Mouse (Mus musculus) limb, embryonic 14.5 days (tissue): Measurements from ENCODE around the gene Prlr. TPM values are rescaled to one million over a fixed set of nuclear protein-coding genes. Genes with fewer than 3 reads are reported as not detected.

Experiments used
- ATAC-seq: fragments of 200-750 bp; cut with Nextera tagmentation; 2 replicates; pipeline ENCODE4 v1.8.0; 2017; ENCODE audit warnings: low read depth, moderate number of reproducible peaks, moderate TSS enrichment; ENCODE audit not compliant: low FRiP score
- DNase-seq: peaks from one replicate; pipeline ENCODE4 v3.0.0-alpha.2; 2015; ENCODE audit warnings: low spot score
- H3K27ac ChIP-seq: fragments of 300-500 bp; sonication (generic); replicated peaks from 2 replicates; pipeline ENCODE4 v1.5.1; 2014; ENCODE audit warnings: low read depth, mild to moderate bottlenecking, low read length, moderate library complexity, mixed read lengths
- H3K27me3 ChIP-seq: fragments of 300-500 bp; sonication (generic); 2 replicates; pipeline ENCODE4 v1.6.1; 2014; ENCODE audit warnings: low read length, mixed read lengths; ENCODE audit not compliant: control insufficient read depth, insufficient read depth
- H3K36me3 ChIP-seq: fragments of 300-500 bp; sonication (generic); 2 replicates; pipeline ENCODE4 v1.6.1; 2014; ENCODE audit warnings: mild to moderate bottlenecking, low read length, moderate library complexity, mixed read lengths; ENCODE audit not compliant: control insufficient read depth, insufficient read depth
- H3K4me1 ChIP-seq: fragments of 300-500 bp; sonication (generic); 2 replicates; pipeline ENCODE4 v1.6.1; 2014; ENCODE audit warnings: antibody characterized with exemption, low read length, mixed read lengths; ENCODE audit not compliant: control insufficient read depth, insufficient read depth
- H3K4me2 ChIP-seq: fragments of 300-500 bp; sonication (generic); replicated peaks from 2 replicates; pipeline ENCODE4 v1.6.1; 2014; ENCODE audit warnings: low read depth, mild to moderate bottlenecking, low read length, moderate library complexity; ENCODE audit not compliant: severe bottlenecking
- H3K4me3 ChIP-seq: fragments of 300-500 bp; sonication (generic); replicated peaks from 2 replicates; pipeline ENCODE4 v1.5.1; 2014; ENCODE audit warnings: low read length
- H3K9ac ChIP-seq: fragments of 300-500 bp; sonication (generic); 2 replicates; pipeline ENCODE4 v1.6.1; 2014; ENCODE audit warnings: mild to moderate bottlenecking, low read depth, low read length, moderate library complexity; ENCODE audit not compliant: severe bottlenecking
- H3K9me3 ChIP-seq: fragments of 300-500 bp; sonication (generic); 2 replicates; pipeline ENCODE4 v1.6.1; 2016; ENCODE audit warnings: low read length; ENCODE audit not compliant: control insufficient read depth
- POLR2A ChIP-seq: fragments of 200-500 bp; IDR thresholded peaks from 2 replicates; pipeline ENCODE4 v1.8.0; 2012; ENCODE audit warnings: inconsistent platforms, mild to moderate bottlenecking, moderate library complexity, borderline replicate concordance; ENCODE audit not compliant: insufficient read depth, insufficient read length; ENCODE audit errors: extremely low read depth
- WGBS: fragments of 180-500 bp; shearing (Covaris S2); extraction: QIAGEN DNeasy Blood & Tissue Kit; methylation state at CpG from one replicate; pipeline ENCODE4 v1.1.7; 2014; 5-methylcytosine and 5-hydroxymethylcytosine counted together
- polyA plus RNA-seq, 2 experiments: library from polyadenylated mRNA; depleted of rRNA in 1 of 2; stranded (reverse) in 1 of 2; unstranded in 1 of 2; fragments of >200 nt; fragmentation: Nextera tagmentation in 1 of 2; extraction: Ambion mirVana in 1 of 2; gene quantifications; 2 replicates each; pipeline versions ENCODE4 v1.2.1 to v1.2.3; 2012 to 2014

The Prlr gene
- polyA plus RNA-seq, 2 experiments: 0.31 to 2.0 TPM

DNA sequence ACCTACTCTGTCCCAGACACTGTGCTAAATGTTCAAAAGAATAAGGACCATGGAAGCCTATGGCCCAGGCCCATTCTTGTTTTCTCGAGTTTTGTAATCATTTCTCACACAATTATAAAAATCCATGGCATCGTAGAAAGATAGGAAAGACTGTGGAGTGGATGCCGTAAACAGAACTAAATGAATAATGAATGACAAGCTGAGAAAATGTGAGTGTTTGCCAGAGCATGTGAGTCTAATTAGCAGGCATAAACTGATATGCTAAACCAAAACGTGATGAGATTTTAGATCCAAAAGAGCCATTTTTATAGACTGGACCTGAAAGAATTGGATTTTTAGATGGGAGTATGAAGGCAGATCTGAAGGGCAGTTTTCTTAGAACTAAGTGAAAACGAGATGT lies 87.8 kb downstream of the Prlr start:
- 78% methylated on average over 5 of the region's 5 CpGs for WGBS
- no peak overlapping the region for H3K4me2 ChIP-seq
- no peak for DNase-seq
- H3K36me3 ChIP-seq: no peaks in the 10 kb centered on the region
- no peak for TF ChIP-seq POLR2A
- no peak for ATAC-seq
- no peak overlapping the region for H3K27ac ChIP-seq
- H3K9me3 ChIP-seq: no peaks in the 10 kb centered on the region
- H3K4me1 ChIP-seq: no peaks in the 10 kb centered on the region
- no peaks in the 10 kb centered on the region for H3K27me3 ChIP-seq
- no peak overlapping the region for H3K9ac ChIP-seq
- no peak overlapping the region for H3K4me3 ChIP-seq

DNA sequence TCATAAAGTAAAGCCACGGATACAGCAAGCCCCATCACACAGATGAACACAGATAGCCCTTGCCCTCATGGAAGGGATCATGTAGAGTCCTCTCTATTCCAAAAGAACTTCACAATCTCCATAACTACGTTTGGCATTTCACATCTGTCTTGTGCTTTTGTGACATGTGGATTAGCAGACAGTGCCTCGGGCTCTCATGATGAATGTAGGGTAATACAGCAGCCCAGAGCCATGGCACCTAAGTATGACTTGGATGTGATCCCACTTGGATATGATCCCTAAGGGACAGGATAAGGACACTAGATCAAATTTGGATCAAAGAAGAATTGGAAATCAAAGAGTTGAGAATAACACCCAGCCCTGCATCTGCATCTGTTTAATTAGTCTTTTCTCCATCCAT lies 90.2 kb downstream of the Prlr start:
- DNase-seq (no peak), ATAC-seq (no peak)
- Histone ChIP-seq H3K27ac (no peak overlapping the region), H3K9ac (no peak overlapping the region), H3K4me3 (no peak overlapping the region), H3K36me3 (no peaks in the 10 kb centered on the region), H3K27me3 (no peaks in the 10 kb centered on the region), H3K4me1 (no peaks in the 10 kb centered on the region), H3K4me2 (no peak overlapping the region), H3K9me3 (no peaks in the 10 kb centered on the region)
- WGBS: 60% methylated on average over 3 of the region's 3 CpGs
- no peak for TF ChIP-seq POLR2A

DNA sequence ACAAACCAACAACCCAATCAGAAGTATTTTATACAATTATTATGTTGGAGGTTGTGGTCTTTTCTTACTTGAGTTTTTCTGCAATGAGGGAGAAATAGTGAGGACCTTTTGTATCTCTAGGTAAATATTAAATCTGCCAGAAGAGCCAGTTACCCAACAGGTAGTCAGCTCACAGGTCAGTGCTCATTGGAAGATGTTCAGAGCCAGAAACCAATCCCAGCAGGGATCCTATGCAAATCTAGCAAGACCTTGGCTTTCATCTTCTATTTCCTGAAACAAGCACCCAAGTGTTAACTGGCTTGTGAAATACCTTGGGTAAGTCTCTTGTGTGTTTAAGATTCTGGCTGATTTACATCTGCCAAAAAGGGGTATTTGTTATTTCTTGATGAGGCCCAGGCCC lies 99.3 kb downstream of the Prlr start:
- DNase-seq (no peak), ATAC-seq (no peak)
- H3K9me3 ChIP-seq: no peaks in the 10 kb centered on the region
- no peak overlapping the region for H3K27ac ChIP-seq
- TF ChIP-seq POLR2A: no peak
- H3K4me3 ChIP-seq: no peak overlapping the region
- no peaks in the 10 kb centered on the region for H3K4me1 ChIP-seq
- no peaks in the 10 kb centered on the region for H3K27me3 ChIP-seq
- no peak overlapping the region for H3K9ac ChIP-seq
- no peak overlapping the region for H3K4me2 ChIP-seq
- no peaks in the 10 kb centered on the region for H3K36me3 ChIP-seq

DNA sequence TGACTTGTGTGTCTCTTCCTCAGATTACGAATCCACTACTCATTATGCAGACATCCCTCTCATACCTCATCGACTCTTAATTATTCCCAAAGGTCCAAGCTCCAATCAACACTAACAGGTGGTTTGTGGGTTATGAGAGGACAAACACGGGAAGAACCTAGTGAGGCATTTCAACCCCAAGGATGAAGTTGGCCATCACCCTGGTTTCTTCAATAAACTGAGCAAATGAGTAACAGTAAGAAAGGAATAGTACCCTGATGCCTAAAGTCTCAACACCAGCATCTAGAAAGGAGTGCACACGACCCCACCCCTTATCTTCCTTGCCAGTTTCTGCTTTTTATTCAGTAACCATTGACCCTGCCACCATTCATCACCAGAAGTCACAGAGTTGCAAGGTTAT lies 100.4 kb downstream of the Prlr start:
- no peak for ATAC-seq
- Histone ChIP-seq H3K4me3 (no peak overlapping the region), H3K36me3 (no peaks in the 10 kb centered on the region), H3K9ac (no peak overlapping the region), H3K27me3 (no peaks in the 10 kb centered on the region), H3K4me1 (no peaks in the 10 kb centered on the region), H3K27ac (no peak overlapping the region), H3K9me3 (no peaks in the 10 kb centered on the region), H3K4me2 (no peak overlapping the region)
- WGBS: 81% methylated on average over 4 of the region's 4 CpGs
- TF ChIP-seq POLR2A: no peak
- DNase-seq: no peak

DNA sequence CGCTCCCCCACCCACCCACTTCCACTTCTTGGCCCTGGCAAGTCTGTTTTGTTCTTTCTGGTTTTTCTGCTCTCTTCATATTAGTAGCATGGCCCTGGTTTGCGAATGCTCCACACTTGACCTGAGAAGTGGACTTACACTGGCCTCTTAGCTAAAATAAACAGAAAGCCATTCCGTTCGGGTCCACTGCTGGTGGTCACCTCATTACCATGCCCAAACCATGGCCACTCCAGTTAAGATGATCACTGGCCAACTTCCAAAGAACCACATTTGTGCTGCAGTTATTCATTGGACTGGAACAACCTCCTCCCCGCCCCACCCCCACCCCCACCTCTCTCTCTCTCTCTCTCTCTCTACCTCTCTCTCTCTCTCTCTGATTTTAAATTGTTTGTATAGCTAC lies 104.5 kb downstream of the Prlr start:
- no peak for ATAC-seq
- H3K9ac ChIP-seq: no peak overlapping the region

DNA sequence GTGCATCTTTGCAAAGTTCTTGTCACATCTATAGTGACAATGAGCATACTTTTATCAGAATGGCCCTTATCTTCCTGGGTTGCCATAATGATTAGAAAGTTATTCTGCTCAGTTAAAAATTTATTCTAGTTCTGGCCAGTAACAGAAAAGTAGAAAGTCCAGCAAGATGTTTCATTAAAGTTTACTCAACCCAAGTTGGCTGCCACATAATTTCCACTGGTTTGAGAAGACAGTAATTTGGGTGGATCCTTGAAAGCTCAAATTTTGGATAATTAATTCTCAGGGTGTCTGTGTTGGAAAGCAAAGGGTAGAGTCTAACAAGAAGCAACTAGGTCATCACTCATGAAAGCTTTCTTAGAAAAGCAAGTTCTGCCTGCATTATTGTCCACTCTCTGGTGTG lies 106.6 kb downstream of the Prlr start:
- Histone ChIP-seq H3K27me3 (no peaks in the 10 kb centered on the region), H3K4me1 (no peaks in the 10 kb centered on the region), H3K9ac (no peak overlapping the region), H3K27ac (no peak overlapping the region), H3K4me3 (no peak overlapping the region), H3K9me3 (no peaks in the 10 kb centered on the region), H3K4me2 (no peak overlapping the region), H3K36me3 (no peaks in the 10 kb centered on the region)
- ATAC-seq: no peak
- DNase-seq: no peak
- TF ChIP-seq POLR2A: no peak

More for the DNA sequence above, 104.5 kb downstream of the Prlr start:
- Histone ChIP-seq H3K9me3 (no peaks in the 10 kb centered on the region), H3K4me1 (no peaks in the 10 kb centered on the region), H3K27ac (no peak overlapping the region), H3K4me3 (no peak overlapping the region), H3K4me2 (no peak overlapping the region), H3K36me3 (no peaks in the 10 kb centered on the region), H3K27me3 (no peaks in the 10 kb centered on the region)
- TF ChIP-seq POLR2A: no peak
- DNase-seq: no peak
- WGBS: 78% methylated on average over 5 of the region's 5 CpGs
